Mouse (Mus musculus) liver, embryonic 16.5 days (tissue): ENCODE data around the gene Elmsan1. TPM values are rescaled to one million over a fixed set of nuclear protein-coding genes. Genes with fewer than 3 reads are reported as not detected.

Source experiments
- ATAC-seq: fragments of 200-750 bp; cut with Nextera tagmentation; 2 replicates; pipeline ENCODE4 v1.8.0; 2017; ENCODE audit warnings: low read depth, mild to moderate bottlenecking, moderate number of reproducible peaks, moderate library complexity
- H3K27ac ChIP-seq: fragments of 300-500 bp; sonication (generic); 2 replicates; pipeline ENCODE4 v1.5.1; 2014; ENCODE audit warnings: mild to moderate bottlenecking, low read length
- H3K27me3 ChIP-seq: fragments of 300-500 bp; sonication (generic); 2 replicates; pipeline ENCODE4 v1.6.1; 2014; ENCODE audit warnings: low read depth, low read length, mixed read lengths; ENCODE audit not compliant: control insufficient read depth, insufficient read depth
- H3K36me3 ChIP-seq: fragments of 300-500 bp; sonication (generic); 2 replicates; pipeline ENCODE4 v1.6.1; 2014; ENCODE audit warnings: mild to moderate bottlenecking; ENCODE audit not compliant: control insufficient read depth, insufficient read depth
- H3K4me1 ChIP-seq: fragments of 300-500 bp; sonication (generic); 2 replicates; pipeline ENCODE4 v1.6.1; 2014; ENCODE audit warnings: low read depth, low read length, mixed read lengths; ENCODE audit not compliant: control insufficient read depth
- H3K4me2 ChIP-seq: fragments of 300-500 bp; sonication (generic); 2 replicates; pipeline ENCODE4 v1.6.1; 2014; ENCODE audit warnings: low read depth, low read length, mixed read lengths
- H3K4me3 ChIP-seq: fragments of 300-500 bp; sonication (generic); 2 replicates; pipeline ENCODE4 v1.5.1; 2014; ENCODE audit warnings: low read depth, mild to moderate bottlenecking, low read length
- H3K9ac ChIP-seq: fragments of 300-500 bp; sonication (generic); 2 replicates; pipeline ENCODE4 v1.6.1; 2014; ENCODE audit warnings: low read depth, low read length
- H3K9me3 ChIP-seq: fragments of 300-500 bp; sonication (generic); replicated peaks from 2 replicates; pipeline ENCODE4 v1.6.1; 2016; ENCODE audit warnings: low read length; ENCODE audit not compliant: control insufficient read depth
- WGBS: fragments of 180-500 bp; shearing (Covaris S2); extraction: QIAGEN DNeasy Blood & Tissue Kit; methylation state at CpG from one replicate; pipeline ENCODE4 v1.1.7; 2014; ENCODE audit not compliant: insufficient replicate concordance; 5-methylcytosine and 5-hydroxymethylcytosine counted together
- polyA plus RNA-seq: library from polyadenylated mRNA; unstranded; fragments of >200 nt; fragmentation: Nextera tagmentation; extraction: Ambion mirVana; gene quantifications from 2 replicates; pipeline ENCODE4 v1.2.1, GENCODE M21; 2015

Gene Elmsan1
- polyA plus RNA-seq, 1 experiment from 2014 or later, result 7.8 TPM

- H3K27me3 ChIP-seq, result no peaks in the 10 kb centered on the region
- no peaks in the 10 kb centered on the region for H3K9me3 ChIP-seq
- no peak for ATAC-seq
- H3K9ac ChIP-seq, result no peak overlapping the region
- peaks cover 43% of the 10 kb centered on the region for H3K36me3 ChIP-seq
- no peak overlapping the region for H3K4me2 ChIP-seq
- no peak overlapping the region for H3K4me3 ChIP-seq
- WGBS, result 85% methylated on average over 11 of the region's 11 CpGs
- peaks cover 32% of the 10 kb centered on the region for H3K4me1 ChIP-seq
- peak overlapping the region; percentile 29; the same call in 1 of the 2 replicates for H3K27ac ChIP-seq
Measured at GRCm38 (mm10) chr12:84163586-84164110, 55.0 kb downstream of the Elmsan1 start.

DNA sequence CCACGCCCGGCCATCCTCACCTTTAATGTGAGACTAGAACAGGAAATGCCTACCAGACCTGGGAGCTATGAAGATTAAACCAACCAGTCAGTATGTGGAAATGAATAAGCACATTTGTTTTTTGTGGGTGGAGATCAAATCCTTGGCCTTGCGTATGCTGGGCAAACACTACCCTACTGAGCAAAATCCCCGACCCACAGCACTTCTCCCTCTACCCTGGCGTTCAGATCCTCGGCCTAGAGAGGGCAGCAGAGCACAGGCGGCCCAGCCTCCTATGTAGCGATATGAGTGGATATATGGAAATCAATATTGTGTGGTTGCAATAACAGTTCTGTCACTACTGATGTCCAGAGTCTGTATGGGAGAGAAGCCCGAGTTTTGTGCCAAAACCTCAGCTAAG lies 55.5 kb downstream of the Elmsan1 start:
- 65% methylated on average over 9 of the region's 9 CpGs for WGBS
- Histone ChIP-seq H3K27ac (peak overlapping the region; percentile 29; the same call in 1 of the 2 replicates), H3K36me3 (peaks cover 45% of the 10 kb centered on the region), H3K4me1 (peaks cover 32% of the 10 kb centered on the region), H3K9ac (no peak overlapping the region), H3K9me3 (no peaks in the 10 kb centered on the region), H3K4me2 (no peak overlapping the region), H3K4me3 (no peak overlapping the region), H3K27me3 (no peaks in the 10 kb centered on the region)
- ATAC-seq, result no peak

DNA sequence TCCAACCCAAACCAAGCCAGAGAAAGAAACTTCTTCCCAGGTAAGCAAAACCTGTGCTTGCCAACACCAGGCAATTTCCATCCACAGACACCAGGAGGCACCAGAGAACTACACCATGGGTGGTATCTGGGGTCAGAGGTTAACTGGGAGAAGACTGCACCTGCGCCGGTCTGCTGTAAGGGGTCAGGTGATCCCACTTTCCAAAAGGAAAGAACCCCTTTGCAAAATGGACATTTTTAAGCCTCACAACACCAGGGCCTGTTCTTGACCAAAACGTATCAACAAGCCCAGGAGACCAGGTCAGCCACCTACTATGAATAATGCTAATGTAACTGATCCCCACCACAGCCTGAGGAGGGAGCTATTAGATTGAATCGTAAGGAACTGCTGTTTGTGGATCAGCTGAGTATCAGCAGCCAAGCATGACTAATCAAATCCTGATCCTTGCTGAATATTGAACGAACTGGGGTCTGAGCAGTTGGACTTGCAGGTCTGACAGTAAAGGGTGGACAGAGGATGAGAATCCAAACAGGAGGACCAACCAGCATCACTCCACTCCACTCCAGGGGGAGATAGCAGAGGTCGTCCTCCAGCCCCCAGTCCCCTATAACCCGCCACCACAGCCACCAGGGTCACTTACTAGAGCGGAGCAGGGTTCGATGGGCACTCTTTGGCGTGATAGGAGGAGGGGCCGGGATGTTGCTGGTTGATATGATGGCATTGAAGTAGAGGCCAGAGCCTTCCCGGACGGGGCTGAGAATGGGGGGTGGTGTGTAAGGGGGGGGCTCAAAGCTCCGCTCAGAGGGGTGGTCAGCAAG lies 56.9 kb downstream of the Elmsan1 start:
- peaks cover 54% of the 10 kb centered on the region for H3K36me3 ChIP-seq
- 73% methylated on average over 14 of the region's 14 CpGs for WGBS
- peak overlapping the region; percentile 17 for H3K4me2 ChIP-seq
- H3K27ac ChIP-seq, result peak overlapping the region; percentile 77
- no peaks in the 10 kb centered on the region for H3K27me3 ChIP-seq
- H3K9ac ChIP-seq, result peak overlapping the region; percentile 13; the same call in 1 of the 2 replicates
- no peaks in the 10 kb centered on the region for H3K9me3 ChIP-seq
- H3K4me3 ChIP-seq, result 0 out of 2 replicates have a peak overlapping the region, but pooled peaks have one; percentile 2
- peak; percentile 57 for ATAC-seq
- H3K4me1 ChIP-seq, result peaks cover 29% of the 10 kb centered on the region

- peak overlapping the region; percentile 13; the same call in 1 of the 2 replicates for H3K9ac ChIP-seq
- no peaks in the 10 kb centered on the region for H3K27me3 ChIP-seq
- WGBS, result 36% methylated on average over 8 of the region's 8 CpGs
- peaks cover 29% of the 10 kb centered on the region for H3K4me1 ChIP-seq
- H3K4me3 ChIP-seq, result 0 out of 2 replicates have a peak overlapping the region, but pooled peaks have one; percentile 2
- H3K4me2 ChIP-seq, result peak overlapping the region; percentile 17
- no peaks in the 10 kb centered on the region for H3K9me3 ChIP-seq
- peak; percentile 83 for ATAC-seq
- H3K36me3 ChIP-seq, result peaks cover 60% of the 10 kb centered on the region
- H3K27ac ChIP-seq, result peak overlapping the region; percentile 77
Measured at GRCm38 (mm10) chr12:84161116-84161515, 57.6 kb downstream of the Elmsan1 start.

GRCm38 (mm10) chr12:84160491-84160890 lies 58.2 kb downstream of the Elmsan1 start:
- no peak overlapping the region for H3K9ac ChIP-seq
- peaks cover 29% of the 10 kb centered on the region for H3K4me1 ChIP-seq
- no peak overlapping the region for H3K27ac ChIP-seq
- 90% methylated on average over 8 of the region's 8 CpGs for WGBS
- H3K4me2 ChIP-seq, result no peak overlapping the region
- H3K27me3 ChIP-seq, result no peaks in the 10 kb centered on the region
- H3K4me3 ChIP-seq, result no peak overlapping the region
- H3K36me3 ChIP-seq, result peaks cover 60% of the 10 kb centered on the region
- no peak for ATAC-seq
- no peaks in the 10 kb centered on the region for H3K9me3 ChIP-seq

DNA sequence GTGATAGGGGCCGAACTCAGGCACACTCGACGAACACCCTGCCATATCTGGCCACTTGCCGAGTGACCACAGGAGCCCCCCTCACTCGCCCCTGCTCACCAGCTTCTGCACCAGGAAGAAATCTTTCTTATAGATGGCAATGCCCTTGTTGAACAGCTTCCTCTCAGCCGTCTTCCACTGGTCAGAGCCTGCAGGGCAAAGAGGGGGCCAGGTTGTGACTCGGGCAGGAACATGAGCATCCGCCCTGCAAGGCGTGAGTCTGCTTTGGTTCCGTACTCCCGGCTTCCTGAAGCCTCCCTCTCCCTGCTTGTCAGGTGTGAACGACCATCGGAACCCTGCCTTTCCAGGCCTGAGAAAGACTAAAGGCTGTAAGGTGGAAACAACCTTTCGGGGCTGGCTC lies 60.5 kb downstream of the Elmsan1 start:
- Histone ChIP-seq H3K4me1 (peaks cover 32% of the 10 kb centered on the region), H3K4me2 (no peak overlapping the region), H3K27me3 (no peaks in the 10 kb centered on the region), H3K9ac (no peak overlapping the region), H3K36me3 (peaks cover 76% of the 10 kb centered on the region), H3K9me3 (no peaks in the 10 kb centered on the region), H3K4me3 (no peak overlapping the region), H3K27ac (no peak overlapping the region)
- no peak for ATAC-seq
- WGBS, result 76% methylated on average over 14 of the region's 14 CpGs

GRCm38 (mm10) chr12:84156210-84156609 lies 62.5 kb downstream of the Elmsan1 start:
- Histone ChIP-seq H3K27ac (no peak overlapping the region), H3K4me1 (peaks cover 35% of the 10 kb centered on the region), H3K9ac (no peak overlapping the region), H3K27me3 (no peaks in the 10 kb centered on the region), H3K4me3 (no peak overlapping the region), H3K36me3 (peaks cover 73% of the 10 kb centered on the region), H3K9me3 (no peaks in the 10 kb centered on the region), H3K4me2 (no peak overlapping the region)
- 93% methylated on average over 18 of the region's 18 CpGs for WGBS
- ATAC-seq, result no peak

- H3K36me3 ChIP-seq, result peaks cover 70% of the 10 kb centered on the region
- no peak for ATAC-seq
- WGBS, result 83% methylated on average over 2 of the region's 2 CpGs
Measured at GRCm38 (mm10) chr12:84155523-84155871, 63.2 kb downstream of the Elmsan1 start.

More at GRCm38 (mm10) chr12:84155523-84155871, 63.2 kb downstream of the Elmsan1 start:
- Histone ChIP-seq H3K4me1 (peaks cover 36% of the 10 kb centered on the region), H3K4me3 (no peak overlapping the region), H3K27ac (no peak overlapping the region), H3K27me3 (no peaks in the 10 kb centered on the region), H3K9me3 (no peaks in the 10 kb centered on the region), H3K4me2 (no peak overlapping the region), H3K9ac (no peak overlapping the region)
